Mouse (Mus musculus) thymus, adult 2 months (tissue): ENCODE data around the gene Kalrn.

Experiments
- CTCF ChIP-seq: fragments of 200-500 bp; IDR thresholded peaks from 2 replicates; pipeline ENCODE4 v1.5.1; 2012; ENCODE audit warnings: mild to moderate bottlenecking, control low read depth, low read length, moderate library complexity, borderline replicate concordance; ENCODE audit not compliant: control insufficient read depth, poor library complexity, insufficient read depth; ENCODE audit errors: extremely low read depth
- POLR2A ChIP-seq: fragments of 200-500 bp; IDR thresholded peaks from 2 replicates; pipeline ENCODE4 v1.6.1; 2012; ENCODE audit warnings: mild to moderate bottlenecking, low read length, control low read depth, moderate library complexity; ENCODE audit not compliant: control insufficient read depth, poor library complexity, insufficient read depth; ENCODE audit errors: extremely low read depth

DNA sequence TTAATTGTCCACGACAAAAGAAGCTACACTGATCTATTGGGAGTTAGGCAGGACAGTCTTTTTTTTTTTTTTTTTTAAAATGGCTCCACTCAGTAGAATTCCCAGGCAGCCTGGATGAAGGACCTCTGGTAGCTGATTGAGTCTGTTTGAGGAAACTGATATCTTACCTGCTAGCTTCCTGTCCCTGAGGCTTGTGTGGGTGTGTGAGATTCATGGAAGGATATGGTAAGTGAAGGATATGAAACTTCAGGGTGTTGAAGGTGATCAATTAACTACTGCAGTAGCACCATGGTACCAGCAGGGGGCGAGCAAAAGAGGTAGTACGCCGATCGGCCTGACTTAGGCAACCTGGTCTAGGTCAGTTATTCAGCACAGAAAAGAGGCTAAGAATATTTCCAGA is 577.3 kb downstream of the Kalrn start:
- TF ChIP-seq CTCF (no peak), POLR2A (no peak)
